Mouse (Mus musculus): Measurements from ENCODE around the gene Smarcc1. TPM values are rescaled to one million over a fixed set of nuclear protein-coding genes. Genes with fewer than 3 reads are reported as not detected.
"Not testable (repeated sequence)": the region's sequence is repeated elsewhere in the genome, so short reads cannot be mapped to it uniquely, and the experiment has no call there.

The Smarcc1 gene
- polyA plus RNA-seq, 1 experiment, result 50.7 TPM

GRCm38 (mm10) chr9:110121424-110121823 is 3.9 kb downstream of the Smarcc1 start:
- H3ac ChIP-seq (ENCODE audit: control insufficient read depth, insufficient read length, low read depth), result no peak overlapping the region
- TF ChIP-seq CEBPB (IDR thresholded peaks at IDR 0.05; ENCODE audit: low read depth) (no peak), MAX (IDR thresholded peaks at IDR 0.05) (no peak), MYOD1 (IDR thresholded peaks at IDR 0.05; ENCODE audit: control insufficient read depth, insufficient read length, low read depth) (no peak), MYOG (IDR thresholded peaks at IDR 0.05; ENCODE audit: control insufficient read depth, extremely low read depth, insufficient read length) (no peak), USF1 (IDR thresholded peaks at IDR 0.05; ENCODE audit: low read depth) (no peak), CTCF (IDR thresholded peaks at IDR 0.05; ENCODE audit: control insufficient read depth, insufficient read depth, insufficient read length) (no peak), FOSL1 (IDR thresholded peaks at IDR 0.05; ENCODE audit: insufficient read depth, low read length, poor library complexity, severe bottlenecking) (no peak)
- peaks cover 10% of the 10 kb centered on the region for H3K36me3 ChIP-seq (ENCODE audit: control insufficient read depth, insufficient read depth)
- H3K79me2 ChIP-seq (ENCODE audit: control insufficient read depth, insufficient read depth), result peaks cover 30% of the 10 kb centered on the region
- H3K27me3 ChIP-seq (ENCODE audit: control insufficient read depth, insufficient read depth, insufficient read length), result no peaks in the 10 kb centered on the region
- H3K79me3 ChIP-seq (ENCODE audit: low read depth), result peaks cover 22% of the 10 kb centered on the region
- no peak overlapping the region for H3K4me3 ChIP-seq (ENCODE audit: insufficient read depth, poor library complexity, severe bottlenecking)

GRCm38 (mm10) chr9:110123322-110123721 is 5.8 kb downstream of the Smarcc1 start:
- H3K36me3 ChIP-seq (ENCODE audit: control insufficient read depth, insufficient read depth), result peaks cover 10% of the 10 kb centered on the region
- H3K4me3 ChIP-seq (ENCODE audit: insufficient read depth, poor library complexity, severe bottlenecking), result no peak overlapping the region
- no peak overlapping the region for H3ac ChIP-seq (ENCODE audit: control insufficient read depth, insufficient read length, low read depth)
- peaks cover 16% of the 10 kb centered on the region for H3K79me2 ChIP-seq (ENCODE audit: control insufficient read depth, insufficient read depth)
- peaks cover 12% of the 10 kb centered on the region for H3K79me3 ChIP-seq (ENCODE audit: low read depth)
- TF ChIP-seq MAX (IDR thresholded peaks at IDR 0.05) (no peak), CTCF (IDR thresholded peaks at IDR 0.05; ENCODE audit: control insufficient read depth, insufficient read depth, insufficient read length) (no peak), MYOD1 (IDR thresholded peaks at IDR 0.05; ENCODE audit: control insufficient read depth, insufficient read length, low read depth) (no peak), FOSL1 (IDR thresholded peaks at IDR 0.05; ENCODE audit: insufficient read depth, low read length, poor library complexity, severe bottlenecking) (no peak), MYOG (IDR thresholded peaks at IDR 0.05; ENCODE audit: control insufficient read depth, extremely low read depth, insufficient read length) (no peak), CEBPB (IDR thresholded peaks at IDR 0.05; ENCODE audit: low read depth) (no peak), USF1 (IDR thresholded peaks at IDR 0.05; ENCODE audit: low read depth) (no peak)
- H3K27me3 ChIP-seq (ENCODE audit: control insufficient read depth, insufficient read depth, insufficient read length), result no peaks in the 10 kb centered on the region

- not testable (repeated sequence) for H3K4me3 ChIP-seq (ENCODE audit: insufficient read depth, poor library complexity, severe bottlenecking); H3K36me3 ChIP-seq (ENCODE audit: control insufficient read depth, insufficient read depth); H3K79me2 ChIP-seq (ENCODE audit: control insufficient read depth, insufficient read depth); H3ac ChIP-seq (ENCODE audit: control insufficient read depth, insufficient read length, low read depth); H3K27me3 ChIP-seq (ENCODE audit: control insufficient read depth, insufficient read depth, insufficient read length); H3K79me3 ChIP-seq (ENCODE audit: low read depth)
These were observed 6.6 kb downstream of the Smarcc1 start for GRCm38 (mm10) chr9:110124008-110124540.

- Histone ChIP-seq H3K4me3 (ENCODE audit: insufficient read depth, poor library complexity, severe bottlenecking) (peak overlapping the region; percentile 63), H3K27me3 (ENCODE audit: control insufficient read depth, insufficient read depth, insufficient read length) (no peaks in the 10 kb centered on the region), H3ac (ENCODE audit: control insufficient read depth, insufficient read length, low read depth) (peak overlapping the region; percentile 42), H3K79me2 (ENCODE audit: control insufficient read depth, insufficient read depth) (peaks cover 41% of the 10 kb centered on the region), H3K36me3 (ENCODE audit: control insufficient read depth, insufficient read depth) (peaks cover 23% of the 10 kb centered on the region), H3K79me3 (ENCODE audit: low read depth) (peaks cover 38% of the 10 kb centered on the region)
- TF ChIP-seq USF1 (IDR thresholded peaks at IDR 0.05; ENCODE audit: low read depth) (no peak), FOSL1 (IDR thresholded peaks at IDR 0.05; ENCODE audit: insufficient read depth, low read length, poor library complexity, severe bottlenecking) (no peak), MYOG (IDR thresholded peaks at IDR 0.05; ENCODE audit: control insufficient read depth, extremely low read depth, insufficient read length) (no peak), CTCF (IDR thresholded peaks at IDR 0.05; ENCODE audit: control insufficient read depth, insufficient read depth, insufficient read length) (no peak), MAX (IDR thresholded peaks at IDR 0.05) (no peak), CEBPB (IDR thresholded peaks at IDR 0.05; ENCODE audit: low read depth) (no peak), MYOD1 (IDR thresholded peaks at IDR 0.05; ENCODE audit: control insufficient read depth, insufficient read length, low read depth) (no peak)
These were observed 13.5 kb downstream of the Smarcc1 start for GRCm38 (mm10) chr9:110130896-110131524.

GRCm38 (mm10) chr9:110131525-110132197 is 14.2 kb downstream of the Smarcc1 start:
- H3K79me3 ChIP-seq (ENCODE audit: low read depth), result peaks cover 44% of the 10 kb centered on the region
- TF ChIP-seq CTCF (IDR thresholded peaks at IDR 0.05; ENCODE audit: control insufficient read depth, insufficient read depth, insufficient read length) (no peak), FOSL1 (IDR thresholded peaks at IDR 0.05; ENCODE audit: insufficient read depth, low read length, poor library complexity, severe bottlenecking) (no peak), MAX (IDR thresholded peaks at IDR 0.05) (peak; percentile 70), USF1 (IDR thresholded peaks at IDR 0.05; ENCODE audit: low read depth) (no peak), MYOG (IDR thresholded peaks at IDR 0.05; ENCODE audit: control insufficient read depth, extremely low read depth, insufficient read length) (no peak)
- peaks cover 28% of the 10 kb centered on the region for H3K36me3 ChIP-seq (ENCODE audit: control insufficient read depth, insufficient read depth)
- H3K79me2 ChIP-seq (ENCODE audit: control insufficient read depth, insufficient read depth), result peaks cover 47% of the 10 kb centered on the region
- no peaks in the 10 kb centered on the region for H3K27me3 ChIP-seq (ENCODE audit: control insufficient read depth, insufficient read depth, insufficient read length)
- H3ac ChIP-seq (ENCODE audit: control insufficient read depth, insufficient read length, low read depth), result peak overlapping the region; percentile 84
- H3K4me3 ChIP-seq (ENCODE audit: insufficient read depth, poor library complexity, severe bottlenecking), result peak overlapping the region; percentile 63
